Mouse (Mus musculus): ENCODE measurements around the gene Dlgap4. TPM values are rescaled to one million over a fixed set of nuclear protein-coding genes. Genes with fewer than 3 reads are reported as not detected.

Gene Dlgap4
- polyA plus RNA-seq, 1 experiment = 40.7 TPM

DNA sequence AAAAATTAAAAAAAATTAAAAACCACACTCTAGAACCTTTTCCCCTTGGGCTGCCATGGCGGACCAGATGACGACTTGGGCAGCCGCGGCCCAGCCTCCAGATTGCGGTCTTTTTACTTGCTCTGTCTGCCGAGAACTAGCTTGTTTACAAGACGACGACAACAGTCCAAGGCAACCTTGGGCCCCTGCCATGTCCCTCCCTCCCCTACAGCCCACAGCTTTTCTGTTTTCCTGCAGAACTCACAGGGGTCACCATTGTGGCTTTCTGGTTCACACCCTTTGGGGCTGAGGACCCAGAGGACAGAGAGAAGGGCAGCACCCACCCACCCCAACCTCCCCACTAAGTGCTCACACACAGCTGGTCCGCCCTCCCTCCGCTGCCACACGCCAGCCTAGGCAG lies 149.6 kb downstream of the Dlgap4 start:
- TF ChIP-seq FOSL1 (IDR thresholded peaks at IDR 0.05; ENCODE audit: insufficient read depth, low read length, poor library complexity, severe bottlenecking) (no peak), MAX (IDR thresholded peaks at IDR 0.05) (no peak), MYOD1 (IDR thresholded peaks at IDR 0.05; ENCODE audit: control insufficient read depth, insufficient read length, low read depth) (no peak), USF1 (IDR thresholded peaks at IDR 0.05; ENCODE audit: low read depth) (no peak)
- no peaks in the 10 kb centered on the region for H3K79me3 ChIP-seq (ENCODE audit: low read depth)
- no peak overlapping the region for H3K4me3 ChIP-seq (ENCODE audit: insufficient read depth, poor library complexity, severe bottlenecking)
- H3ac ChIP-seq (ENCODE audit: control insufficient read depth, insufficient read length, low read depth) = no peak overlapping the region
- H3K79me2 ChIP-seq (ENCODE audit: control insufficient read depth, insufficient read depth) = no peaks in the 10 kb centered on the region
- H3K27me3 ChIP-seq (ENCODE audit: control insufficient read depth, insufficient read depth, insufficient read length) = no peaks in the 10 kb centered on the region
- peaks cover 51% of the 10 kb centered on the region for H3K36me3 ChIP-seq (ENCODE audit: control insufficient read depth, insufficient read depth)

GRCm38 (mm10) chr2:156764022-156764421 lies 150.5 kb downstream of the Dlgap4 start:
- H3ac ChIP-seq (ENCODE audit: control insufficient read depth, insufficient read length, low read depth) = no peak overlapping the region
- no peak for TF ChIP-seq CEBPB (IDR thresholded peaks at IDR 0.05; ENCODE audit: low read depth)
- TF ChIP-seq MYOG (IDR thresholded peaks at IDR 0.05; ENCODE audit: control insufficient read depth, extremely low read depth, insufficient read length) = no peak
- no peak for TF ChIP-seq FOSL1 (IDR thresholded peaks at IDR 0.05; ENCODE audit: insufficient read depth, low read length, poor library complexity, severe bottlenecking)
- no peak for TF ChIP-seq CTCF (IDR thresholded peaks at IDR 0.05; ENCODE audit: control insufficient read depth, insufficient read depth, insufficient read length)
- TF ChIP-seq MYOD1 (IDR thresholded peaks at IDR 0.05; ENCODE audit: control insufficient read depth, insufficient read length, low read depth) = no peak
- H3K4me3 ChIP-seq (ENCODE audit: insufficient read depth, poor library complexity, severe bottlenecking) = no peak overlapping the region
- no peaks in the 10 kb centered on the region for H3K27me3 ChIP-seq (ENCODE audit: control insufficient read depth, insufficient read depth, insufficient read length)
- peaks cover 41% of the 10 kb centered on the region for H3K36me3 ChIP-seq (ENCODE audit: control insufficient read depth, insufficient read depth)
- no peaks in the 10 kb centered on the region for H3K79me2 ChIP-seq (ENCODE audit: control insufficient read depth, insufficient read depth)
- no peaks in the 10 kb centered on the region for H3K79me3 ChIP-seq (ENCODE audit: low read depth)

GRCm38 (mm10) chr2:156764747-156765146 lies 151.2 kb downstream of the Dlgap4 start:
- H3K27me3 ChIP-seq (ENCODE audit: control insufficient read depth, insufficient read depth, insufficient read length) = no peaks in the 10 kb centered on the region
- no peaks in the 10 kb centered on the region for H3K79me2 ChIP-seq (ENCODE audit: control insufficient read depth, insufficient read depth)
- no peak overlapping the region for H3K4me3 ChIP-seq (ENCODE audit: insufficient read depth, poor library complexity, severe bottlenecking)
- H3ac ChIP-seq (ENCODE audit: control insufficient read depth, insufficient read length, low read depth) = no peak overlapping the region
- peaks cover 35% of the 10 kb centered on the region for H3K36me3 ChIP-seq (ENCODE audit: control insufficient read depth, insufficient read depth)
- no peaks in the 10 kb centered on the region for H3K79me3 ChIP-seq (ENCODE audit: low read depth)
- no peak for TF ChIP-seq MYOG (IDR thresholded peaks at IDR 0.05; ENCODE audit: control insufficient read depth, extremely low read depth, insufficient read length)
- TF ChIP-seq MYOD1 (IDR thresholded peaks at IDR 0.05; ENCODE audit: control insufficient read depth, insufficient read length, low read depth) = no peak
- no peak for TF ChIP-seq CTCF (IDR thresholded peaks at IDR 0.05; ENCODE audit: control insufficient read depth, insufficient read depth, insufficient read length)
- TF ChIP-seq FOSL1 (IDR thresholded peaks at IDR 0.05; ENCODE audit: insufficient read depth, low read length, poor library complexity, severe bottlenecking) = no peak
- TF ChIP-seq MAX (IDR thresholded peaks at IDR 0.05) = no peak
- no peak for TF ChIP-seq CEBPB (IDR thresholded peaks at IDR 0.05; ENCODE audit: low read depth)
- TF ChIP-seq USF1 (IDR thresholded peaks at IDR 0.05; ENCODE audit: low read depth) = no peak

GRCm38 (mm10) chr2:156765593-156765992 lies 152.1 kb downstream of the Dlgap4 start:
- no peak overlapping the region for H3K4me3 ChIP-seq (ENCODE audit: insufficient read depth, poor library complexity, severe bottlenecking)
- no peaks in the 10 kb centered on the region for H3K79me2 ChIP-seq (ENCODE audit: control insufficient read depth, insufficient read depth)
- no peaks in the 10 kb centered on the region for H3K79me3 ChIP-seq (ENCODE audit: low read depth)
- H3ac ChIP-seq (ENCODE audit: control insufficient read depth, insufficient read length, low read depth) = no peak overlapping the region
- TF ChIP-seq FOSL1 (IDR thresholded peaks at IDR 0.05; ENCODE audit: insufficient read depth, low read length, poor library complexity, severe bottlenecking) = no peak
- no peak for TF ChIP-seq MYOG (IDR thresholded peaks at IDR 0.05; ENCODE audit: control insufficient read depth, extremely low read depth, insufficient read length)
- TF ChIP-seq USF1 (IDR thresholded peaks at IDR 0.05; ENCODE audit: low read depth) = no peak
- no peak for TF ChIP-seq CEBPB (IDR thresholded peaks at IDR 0.05; ENCODE audit: low read depth)
- TF ChIP-seq MYOD1 (IDR thresholded peaks at IDR 0.05; ENCODE audit: control insufficient read depth, insufficient read length, low read depth) = no peak
- no peak for TF ChIP-seq CTCF (IDR thresholded peaks at IDR 0.05; ENCODE audit: control insufficient read depth, insufficient read depth, insufficient read length)
- no peak for TF ChIP-seq MAX (IDR thresholded peaks at IDR 0.05)
- peaks cover 27% of the 10 kb centered on the region for H3K36me3 ChIP-seq (ENCODE audit: control insufficient read depth, insufficient read depth)
- H3K27me3 ChIP-seq (ENCODE audit: control insufficient read depth, insufficient read depth, insufficient read length) = no peaks in the 10 kb centered on the region

DNA sequence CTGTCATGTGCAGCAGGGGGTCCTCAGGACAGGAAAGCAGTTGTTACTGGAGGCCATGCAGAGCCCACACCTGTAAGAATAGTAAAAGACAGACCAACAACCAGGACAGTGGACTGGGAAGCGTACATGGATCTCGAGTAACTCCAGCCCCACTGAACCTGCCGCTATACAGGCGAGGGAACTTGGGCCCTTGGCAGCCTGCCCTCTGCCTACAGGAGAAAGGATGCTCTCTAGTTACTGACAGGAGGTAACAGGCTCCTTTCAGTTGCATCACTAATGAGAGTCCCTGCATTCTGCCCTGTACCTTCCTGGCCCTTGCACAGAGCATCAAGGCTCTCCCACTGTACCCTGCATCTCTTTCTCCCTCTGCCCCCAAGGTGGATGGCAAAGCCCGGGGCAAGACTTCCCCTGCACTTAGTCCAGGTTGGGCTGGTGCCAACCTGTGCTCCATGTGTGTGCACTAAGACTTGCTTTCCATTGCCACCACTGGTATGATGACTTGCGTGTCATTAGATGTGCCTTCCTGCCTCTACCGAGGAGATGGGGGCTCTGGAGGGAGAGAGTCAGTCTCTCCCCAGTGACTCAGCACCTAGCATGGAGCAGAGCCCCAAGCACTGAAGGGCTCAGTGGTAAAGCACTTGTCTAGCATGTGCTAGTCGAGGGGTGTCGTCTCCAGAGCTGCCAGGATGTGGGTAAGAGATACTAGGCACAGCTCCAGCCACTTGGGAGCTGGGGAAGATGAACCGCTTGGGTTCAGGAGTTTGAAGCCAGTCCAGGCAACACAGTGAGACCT lies 152.9 kb downstream of the Dlgap4 start:
- Histone ChIP-seq H3K4me3 (ENCODE audit: insufficient read depth, poor library complexity, severe bottlenecking) (no peak overlapping the region), H3K36me3 (ENCODE audit: control insufficient read depth, insufficient read depth) (peaks cover 19% of the 10 kb centered on the region), H3K79me2 (ENCODE audit: control insufficient read depth, insufficient read depth) (no peaks in the 10 kb centered on the region), H3ac (ENCODE audit: control insufficient read depth, insufficient read length, low read depth) (no peak overlapping the region), H3K27me3 (ENCODE audit: control insufficient read depth, insufficient read depth, insufficient read length) (no peaks in the 10 kb centered on the region), H3K79me3 (ENCODE audit: low read depth) (no peaks in the 10 kb centered on the region)
- TF ChIP-seq FOSL1 (IDR thresholded peaks at IDR 0.05; ENCODE audit: insufficient read depth, low read length, poor library complexity, severe bottlenecking) (no peak), MYOG (IDR thresholded peaks at IDR 0.05; ENCODE audit: control insufficient read depth, extremely low read depth, insufficient read length) (no peak), USF1 (IDR thresholded peaks at IDR 0.05; ENCODE audit: low read depth) (no peak), MYOD1 (IDR thresholded peaks at IDR 0.05; ENCODE audit: control insufficient read depth, insufficient read length, low read depth) (no peak)

- no peak for TF ChIP-seq CEBPB (IDR thresholded peaks at IDR 0.05; ENCODE audit: low read depth)
- TF ChIP-seq FOSL1 (IDR thresholded peaks at IDR 0.05; ENCODE audit: insufficient read depth, low read length, poor library complexity, severe bottlenecking) = no peak
- no peak for TF ChIP-seq MYOG (IDR thresholded peaks at IDR 0.05; ENCODE audit: control insufficient read depth, extremely low read depth, insufficient read length)
- TF ChIP-seq CTCF (IDR thresholded peaks at IDR 0.05; ENCODE audit: control insufficient read depth, insufficient read depth, insufficient read length) = no peak
- no peak for TF ChIP-seq USF1 (IDR thresholded peaks at IDR 0.05; ENCODE audit: low read depth)
- TF ChIP-seq MAX (IDR thresholded peaks at IDR 0.05) = no peak
- TF ChIP-seq MYOD1 (IDR thresholded peaks at IDR 0.05; ENCODE audit: control insufficient read depth, insufficient read length, low read depth) = no peak
- Histone ChIP-seq H3K79me2 (ENCODE audit: control insufficient read depth, insufficient read depth) (no peaks in the 10 kb centered on the region), H3K4me3 (ENCODE audit: insufficient read depth, poor library complexity, severe bottlenecking) (no peak overlapping the region), H3K36me3 (ENCODE audit: control insufficient read depth, insufficient read depth) (peaks cover 12% of the 10 kb centered on the region), H3ac (ENCODE audit: control insufficient read depth, insufficient read length, low read depth) (no peak overlapping the region), H3K27me3 (ENCODE audit: control insufficient read depth, insufficient read depth, insufficient read length) (no peaks in the 10 kb centered on the region), H3K79me3 (ENCODE audit: low read depth) (no peaks in the 10 kb centered on the region)
Measured at GRCm38 (mm10) chr2:156767108-156767507, 153.6 kb downstream of the Dlgap4 start.
